Mouse (Mus musculus) cortical plate, adult 2 months (tissue): ENCODE measurements at regions not wholly inside any gene's neighbourhood (a gene's known extent, or its start where the extent isn't known, plus 50 kb on each side); places are given as distances from the start of the nearest gene placed in this dataset.

ENCODE experiments used
- H3K27ac ChIP-seq: fragments of 200-500 bp; 2 replicates; pipeline ENCODE4 v1.5.1; 2012; ENCODE audit warnings: low read length, control low read depth, inconsistent platforms; ENCODE audit not compliant: insufficient read depth
- H3K4me1 ChIP-seq: fragments of 200-500 bp; 2 replicates; pipeline ENCODE4 v1.6.1; 2011; ENCODE audit warnings: low read length; ENCODE audit not compliant: control insufficient read depth, insufficient read depth
- H3K4me3 ChIP-seq: fragments of 200-500 bp; 2 replicates; pipeline ENCODE4 v1.5.1; 2011; ENCODE audit warnings: mild to moderate bottlenecking, low read length, control low read depth; ENCODE audit not compliant: insufficient read depth
- CTCF ChIP-seq: fragments of 200-500 bp; IDR thresholded peaks from 2 replicates; pipeline ENCODE4 v1.5.1; 2011; ENCODE audit warnings: mild to moderate bottlenecking, control low read depth, low read length; ENCODE audit not compliant: insufficient read depth; ENCODE audit errors: extremely low read depth
- POLR2A ChIP-seq: fragments of 200-500 bp; IDR thresholded peaks from 2 replicates; pipeline ENCODE4 v1.6.1; 2011; ENCODE audit warnings: mild to moderate bottlenecking, low read length, control low read depth; ENCODE audit not compliant: insufficient read depth; ENCODE audit errors: extremely low read depth

GRCm38 (mm10) chr8:23537681-23538359 lies 1126.7 kb downstream of the Mrps31 start:
- H3K27ac ChIP-seq: no peak overlapping the region
- H3K4me3 ChIP-seq: no peak overlapping the region
- TF ChIP-seq CTCF (no peak), POLR2A (no peak)
- H3K4me1 ChIP-seq: no peaks in the 10 kb centered on the region

GRCm38 (mm10) chr8:23553565-23554473 lies 1142.7 kb downstream of the Mrps31 start:
- no peak overlapping the region for H3K4me3 ChIP-seq
- no peak overlapping the region for H3K27ac ChIP-seq
- no peaks in the 10 kb centered on the region for H3K4me1 ChIP-seq
- TF ChIP-seq CTCF: no peak
- TF ChIP-seq POLR2A: no peak

- no peak for TF ChIP-seq POLR2A
- no peak overlapping the region for H3K27ac ChIP-seq
- H3K4me3 ChIP-seq: no peak overlapping the region
- H3K4me1 ChIP-seq: no peaks in the 10 kb centered on the region
Measured at GRCm38 (mm10) chr8:23560836-23561235, 1149.7 kb downstream of the Mrps31 start.

- TF ChIP-seq CTCF (no peak), POLR2A (no peak)
- Histone ChIP-seq H3K4me3 (no peak overlapping the region), H3K4me1 (no peaks in the 10 kb centered on the region), H3K27ac (no peak overlapping the region)
Measured at GRCm38 (mm10) chr8:23561683-23562385, 1150.7 kb downstream of the Mrps31 start.

- TF ChIP-seq POLR2A: no peak
Measured at GRCm38 (mm10) chr8:23562504-23562903, 1151.3 kb downstream of the Mrps31 start.

GRCm38 (mm10) chr8:23563065-23564020 lies 1152.2 kb downstream of the Mrps31 start:
- no peak for TF ChIP-seq POLR2A
- TF ChIP-seq CTCF: no peak

More at GRCm38 (mm10) chr8:23562504-23562903, 1151.3 kb downstream of the Mrps31 start:
- Histone ChIP-seq H3K4me1 (no peaks in the 10 kb centered on the region), H3K4me3 (no peak overlapping the region), H3K27ac (no peak overlapping the region)

GRCm38 (mm10) chr8:23567906-23568305 lies 1156.7 kb downstream of the Mrps31 start:
- no peaks in the 10 kb centered on the region for H3K4me1 ChIP-seq
- H3K27ac ChIP-seq: no peak overlapping the region
- TF ChIP-seq POLR2A (no peak), CTCF (no peak)

More at GRCm38 (mm10) chr8:23563065-23564020, 1152.2 kb downstream of the Mrps31 start:
- no peaks in the 10 kb centered on the region for H3K4me1 ChIP-seq
- H3K4me3 ChIP-seq: no peak overlapping the region
- H3K27ac ChIP-seq: no peak overlapping the region

GRCm38 (mm10) chr8:23571338-23571737 lies 1154.3 kb downstream of the Adam3 start:
- Histone ChIP-seq H3K4me3 (no peak overlapping the region), H3K4me1 (no peaks in the 10 kb centered on the region), H3K27ac (no peak overlapping the region)
- TF ChIP-seq POLR2A (no peak), CTCF (no peak)

More at GRCm38 (mm10) chr8:23567906-23568305, 1156.7 kb downstream of the Mrps31 start:
- no peak overlapping the region for H3K4me3 ChIP-seq
